Mouse (Mus musculus): ENCODE results near the gene Npy1r. TPM values are rescaled to one million over a fixed set of nuclear protein-coding genes. Genes with fewer than 3 reads are reported as not detected.

The Npy1r gene
- 3.6 and 6.2 TPM in 2 replicates for polyA plus RNA-seq (2012; rRNA removed; ENCODE audit: low replicate concordance)

DNA sequence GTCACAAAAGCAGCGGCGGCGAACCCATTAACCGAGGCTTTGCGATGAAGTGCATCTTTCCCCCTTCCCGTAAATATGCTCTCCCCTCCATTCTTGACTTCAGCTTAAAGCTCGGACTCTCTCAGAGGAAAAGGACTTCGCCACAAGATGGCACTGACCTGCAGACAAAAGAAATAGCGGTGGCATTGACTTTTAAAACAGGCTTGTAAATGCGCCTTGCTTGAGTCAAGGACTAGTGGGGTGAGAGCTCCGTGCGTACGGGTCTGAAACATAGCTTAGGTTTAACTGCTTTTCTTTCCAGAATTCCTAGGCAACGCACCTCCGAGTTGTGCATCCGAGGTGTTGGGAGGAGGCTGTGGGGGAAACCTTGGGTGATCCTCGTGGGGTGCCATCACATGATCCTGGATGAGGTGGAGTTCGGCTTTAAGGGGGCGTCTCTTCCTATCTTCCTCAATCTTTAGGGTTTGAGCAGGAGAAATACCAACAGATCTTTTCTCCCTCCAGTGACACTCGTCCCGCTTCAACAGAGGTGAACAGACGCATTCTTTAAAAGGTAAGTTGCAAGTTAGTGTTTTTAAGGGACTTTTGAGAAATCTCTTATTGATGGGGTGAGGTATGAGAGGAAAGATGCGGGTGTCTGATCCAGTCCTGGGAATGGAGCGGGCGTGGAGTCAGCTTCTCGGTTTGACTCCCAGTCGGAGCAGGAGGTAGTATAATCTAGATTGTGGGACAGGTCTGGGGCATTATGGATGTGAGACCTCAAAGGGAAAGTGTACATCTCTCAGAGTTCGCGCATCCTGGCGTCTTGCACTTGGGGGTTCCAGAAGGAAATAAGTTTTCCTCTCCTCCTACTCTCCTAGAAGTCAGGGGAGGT lies at the start of gene Npy1r:
TSS of gene Npy1r (plus strand) at position 223 of the 874 bp plus-strand sequence.

DNA sequence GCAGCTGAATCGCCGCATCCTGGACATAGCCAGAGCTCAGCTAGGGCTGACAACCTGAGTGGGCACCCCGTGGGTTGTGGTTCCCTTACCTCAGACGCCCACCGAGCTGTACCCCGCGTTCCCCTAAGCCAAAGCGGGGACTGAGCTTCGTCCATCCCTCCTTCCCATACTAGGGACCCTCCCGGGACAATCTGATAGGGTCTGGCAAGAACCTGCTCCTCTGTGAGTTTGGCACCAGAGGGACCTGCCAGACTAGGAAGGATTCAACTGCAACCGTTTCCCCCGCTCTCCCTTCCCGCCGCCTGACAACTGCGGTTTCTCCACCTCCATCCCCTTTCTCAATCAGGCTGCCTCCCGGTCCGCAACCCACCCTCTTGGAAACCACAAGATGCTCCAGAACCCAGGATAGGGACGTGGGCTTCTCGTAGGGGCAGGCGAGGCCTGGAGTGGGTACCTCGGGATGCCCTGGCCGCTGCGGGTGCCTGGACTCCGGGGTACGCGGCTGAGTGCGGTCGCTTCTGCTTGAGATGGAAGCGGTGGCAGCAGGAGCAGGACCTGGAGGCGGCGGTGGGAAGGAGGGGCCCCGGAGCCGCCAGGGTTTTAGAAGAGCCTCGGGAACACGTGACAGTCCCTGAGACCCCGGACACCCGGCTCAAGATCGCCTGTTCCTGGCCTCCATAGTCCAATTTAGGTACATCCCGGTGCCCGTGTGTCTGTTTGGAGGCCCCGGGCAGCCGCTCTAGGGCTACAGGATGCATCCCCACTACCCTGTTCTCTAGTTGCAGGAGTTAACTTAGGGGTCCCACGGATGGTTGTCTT lies 9.3 kb upstream of the Npy1r start, which contains the start of gene Npy5r:
TSS of gene Npy5r (minus strand) at position 618 of the 819 bp plus-strand sequence.

Other genes starting within 250 kb of the Npy1r start
- 1.8 and 4.1 TPM in 2 replicates for gene Tma16, start 210.7 kb upstream of the Npy1r start, polyA plus RNA-seq (2012; rRNA removed; ENCODE audit: low replicate concordance)
- gene Tktl2, start 185.4 kb upstream of the Npy1r start, polyA plus RNA-seq (2012; rRNA removed; ENCODE audit: low replicate concordance): not detected in 2 replicates
- not detected in 2 replicates for gene Npy5r, start 9.1 kb upstream of the Npy1r start, polyA plus RNA-seq (2012; rRNA removed; ENCODE audit: low replicate concordance)
- gene Naf1, start 163.0 kb downstream of the Npy1r start, polyA plus RNA-seq (2012; rRNA removed; ENCODE audit: low replicate concordance): 2.5 and 6.6 TPM in 2 replicates

Data from subcutaneous adipose tissue, adult 2 months (tissue).